Mouse (Mus musculus): Measurements from ENCODE around the gene Tsga10. TPM values are rescaled to one million over a fixed set of nuclear protein-coding genes. Genes with fewer than 3 reads are reported as not detected.
"Not testable (repeated sequence)": the region's sequence is repeated elsewhere in the genome, so short reads cannot be mapped to it uniquely, and the experiment has no call there.

Gene Tsga10
- total RNA-seq, 2 experiments from 2014 or later, result 2.3 to 3.3 TPM

DNA sequence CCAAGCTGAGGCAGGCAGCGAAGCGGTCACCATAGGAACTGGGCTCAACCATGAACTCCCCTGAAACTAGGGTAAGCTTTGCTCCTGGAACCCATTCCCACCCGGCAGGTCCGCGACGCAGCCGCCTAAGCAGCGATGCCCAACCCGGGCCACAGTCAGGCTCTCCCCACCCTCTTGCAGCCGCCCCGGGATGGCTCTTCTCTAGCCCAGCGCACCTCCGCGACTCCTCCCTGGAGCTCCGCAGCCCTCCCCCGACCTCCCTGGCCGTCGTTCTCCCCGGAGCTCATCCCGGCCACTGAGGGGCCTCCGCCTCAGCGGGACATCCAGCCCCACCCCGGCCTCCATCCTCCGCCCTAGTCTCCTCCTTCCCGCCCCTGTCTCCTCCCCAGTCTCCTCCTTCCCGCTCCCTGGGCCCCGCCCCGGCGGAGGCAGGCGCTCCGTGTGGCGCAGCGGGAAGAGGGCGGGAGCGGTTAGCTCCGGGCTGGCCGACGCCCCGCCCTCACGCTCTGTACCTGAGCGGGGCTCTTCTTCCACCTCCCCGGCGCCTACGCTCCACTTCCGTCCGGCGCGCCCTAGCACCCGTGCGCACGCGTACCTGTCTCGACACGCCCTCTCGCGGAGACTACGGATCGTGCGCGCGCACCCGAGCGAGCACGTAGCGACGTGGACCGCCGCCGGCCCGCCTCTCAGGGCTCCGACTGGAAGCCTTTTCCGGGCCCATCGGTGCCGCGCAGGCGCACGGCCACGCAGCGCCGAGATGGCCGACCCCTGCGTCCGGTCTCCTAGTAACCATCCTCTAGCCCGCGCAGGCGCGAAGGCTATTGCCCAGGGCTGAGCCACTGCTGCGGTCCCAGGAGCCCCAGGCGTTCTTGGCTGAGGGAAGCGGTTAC lies 1.5 kb downstream of the Tsga10 start:
- peak; percentile 99 for DNase-seq

DNA sequence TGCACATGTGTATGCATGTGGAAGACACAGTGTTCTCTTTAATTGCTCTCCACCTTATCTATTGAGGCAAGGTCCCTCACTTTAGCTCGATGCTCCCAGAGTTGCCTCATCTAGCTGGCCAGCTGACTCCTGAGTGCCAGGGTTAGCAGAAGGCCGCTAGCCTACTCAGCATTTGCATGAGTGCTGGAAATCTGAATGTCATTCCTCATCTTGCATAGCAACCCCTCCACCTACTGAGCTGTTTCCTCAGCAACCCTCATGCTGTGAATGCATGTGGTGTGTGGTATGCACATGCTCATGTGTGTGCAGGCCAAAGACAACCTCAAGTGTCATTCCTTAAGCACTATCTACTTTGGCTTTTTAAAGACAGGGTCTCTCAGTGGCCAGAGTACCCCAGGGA lies 15.5 kb downstream of the Tsga10 start:
- DNase-seq, result no peak

DNA sequence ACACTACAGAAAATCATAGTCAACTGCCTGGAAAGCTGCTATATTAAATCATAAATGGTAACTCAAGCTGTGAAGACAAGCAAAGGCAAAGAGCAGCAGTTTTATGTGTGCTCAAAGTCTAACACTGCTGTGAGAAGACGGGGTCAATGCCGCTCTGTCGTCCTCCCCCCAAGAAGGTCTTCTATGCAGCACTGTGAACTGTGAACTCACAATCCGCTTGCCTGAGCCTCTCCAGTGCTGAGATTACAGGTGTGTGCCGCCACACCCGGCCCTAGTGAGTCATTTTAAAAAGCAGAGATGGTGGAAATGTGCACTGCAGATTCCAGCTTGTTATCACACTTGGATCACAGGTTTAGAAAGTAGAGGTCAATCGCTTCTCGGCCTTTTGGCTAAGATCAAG lies 19.4 kb downstream of the Tsga10 start:
- DNase-seq, result no peak

DNA sequence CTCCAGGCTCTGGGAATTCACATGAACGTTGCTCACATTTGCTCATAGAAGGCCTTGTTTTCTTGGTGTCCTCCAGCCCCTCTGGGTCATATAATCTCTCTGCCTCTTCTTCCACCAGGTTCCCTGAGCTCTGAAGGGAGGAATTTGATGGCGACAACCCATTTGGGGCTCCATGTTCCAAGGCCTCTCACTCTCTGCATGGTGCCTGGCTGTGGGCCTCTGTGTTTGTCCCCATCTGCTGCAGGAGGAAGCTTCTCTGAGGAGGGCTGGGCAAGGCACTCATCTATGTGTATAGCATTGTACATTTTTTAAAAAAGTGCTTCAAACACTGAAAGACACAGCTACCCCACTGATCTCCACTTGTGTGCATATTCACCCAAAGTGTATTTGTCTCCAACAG lies 34.5 kb downstream of the Tsga10 start:
- no peak for DNase-seq

DNA sequence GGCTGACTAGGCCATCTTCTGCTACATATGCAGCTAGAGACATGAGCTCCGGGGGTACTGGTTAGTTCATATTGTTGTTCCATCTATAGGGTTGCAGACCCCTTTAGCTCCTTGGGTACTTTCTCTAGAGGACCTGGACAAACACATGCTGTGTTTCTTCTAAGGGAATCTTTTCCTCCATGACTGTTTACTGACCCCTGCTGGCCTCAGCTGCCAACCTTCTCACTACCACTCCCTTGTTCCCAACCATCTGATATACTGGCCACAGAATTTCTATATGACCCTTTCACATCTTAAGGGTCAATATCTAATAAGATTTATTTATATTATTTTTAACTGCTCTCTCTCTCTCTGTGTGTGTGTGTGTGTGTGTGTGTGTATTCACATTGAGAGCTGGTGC lies 63.9 kb downstream of the Tsga10 start:
- DNase-seq, result not testable (repeated sequence)

DNA sequence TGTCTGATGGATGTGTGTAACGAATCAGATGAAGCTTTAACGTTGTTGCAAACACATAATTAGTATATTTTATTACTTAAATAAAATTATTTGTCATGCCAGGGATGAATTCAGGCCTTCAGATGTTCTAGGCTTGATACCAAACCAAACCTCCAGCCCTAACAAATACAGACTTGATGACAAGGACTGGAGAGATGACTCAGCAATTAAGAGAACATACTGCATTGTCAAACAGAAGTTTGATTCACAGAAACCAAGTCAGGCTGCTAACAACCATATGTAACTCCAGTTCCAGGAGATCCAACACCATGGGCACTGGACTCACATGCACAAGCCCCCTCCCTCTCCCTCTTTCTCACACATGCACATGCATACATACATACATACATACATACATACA lies 65.9 kb downstream of the Tsga10 start:
- no peak for DNase-seq

DNA sequence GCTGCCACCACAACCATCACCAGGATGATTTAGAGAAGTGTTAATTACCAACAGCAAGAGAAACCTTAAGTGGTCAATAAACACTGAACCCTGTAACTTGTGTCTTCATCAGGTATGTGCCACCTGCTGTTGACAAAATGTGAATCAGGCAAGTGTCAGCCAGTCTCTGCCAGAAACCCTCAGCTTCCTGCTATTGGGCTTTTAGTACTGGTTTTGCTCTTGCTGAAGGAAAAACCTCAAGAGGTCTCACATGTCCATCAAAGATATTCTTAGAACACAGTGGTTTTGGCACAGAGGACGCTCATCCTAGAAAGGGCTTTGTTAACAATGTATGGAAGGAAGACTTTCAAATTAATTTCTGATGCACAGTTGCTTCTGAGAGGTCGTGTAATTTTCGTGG lies 66.7 kb downstream of the Tsga10 start:
- DNase-seq, result no peak

DNA sequence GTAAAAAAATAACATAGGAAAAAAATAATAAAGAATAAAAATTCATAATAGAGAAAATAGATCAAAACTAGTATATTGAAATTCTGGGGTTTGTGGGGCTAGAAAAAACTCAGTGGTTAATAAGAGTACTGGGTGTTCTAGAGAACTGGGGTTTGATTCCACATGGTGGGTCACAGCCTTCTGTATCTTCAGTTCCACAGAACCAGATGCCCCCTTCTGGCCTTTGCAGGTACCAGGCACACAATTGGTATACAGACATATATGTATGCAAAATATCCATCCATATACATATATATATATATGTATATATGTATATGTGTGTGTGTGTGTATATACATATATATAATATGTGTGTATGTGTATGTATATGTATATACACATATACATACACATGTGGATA lies 106.8 kb downstream of the Tsga10 start:
- no peak for DNase-seq

DNA sequence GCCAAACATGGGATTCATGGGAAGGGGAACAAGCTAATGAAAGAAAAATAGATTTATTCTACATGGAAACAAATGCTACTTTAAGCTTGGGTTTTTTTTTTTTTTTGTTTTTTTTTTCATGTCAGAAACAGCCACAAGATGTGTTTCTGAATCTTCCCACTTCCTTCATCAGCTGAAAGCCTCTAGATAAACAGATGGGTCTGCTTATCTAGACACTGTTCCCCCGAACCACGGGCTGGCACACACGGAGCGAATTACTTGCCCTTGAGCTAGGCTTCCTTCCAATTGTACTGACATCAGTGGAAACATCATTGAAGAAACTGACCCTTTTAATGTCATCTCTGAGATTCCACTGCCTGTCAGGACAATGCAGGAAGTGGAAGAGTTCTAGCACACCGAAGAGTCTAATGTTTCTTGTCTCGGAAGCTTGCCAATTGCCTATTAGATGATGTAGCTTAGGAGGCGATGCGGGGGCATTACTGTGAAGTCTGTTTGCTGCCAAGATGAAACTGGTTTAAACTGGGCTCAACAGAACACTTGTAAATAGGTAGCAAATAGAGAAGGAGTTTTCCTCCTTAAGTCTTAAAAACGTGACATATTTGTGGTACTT lies 121.5 kb downstream of the Tsga10 start:
- no peak for DNase-seq

DNA sequence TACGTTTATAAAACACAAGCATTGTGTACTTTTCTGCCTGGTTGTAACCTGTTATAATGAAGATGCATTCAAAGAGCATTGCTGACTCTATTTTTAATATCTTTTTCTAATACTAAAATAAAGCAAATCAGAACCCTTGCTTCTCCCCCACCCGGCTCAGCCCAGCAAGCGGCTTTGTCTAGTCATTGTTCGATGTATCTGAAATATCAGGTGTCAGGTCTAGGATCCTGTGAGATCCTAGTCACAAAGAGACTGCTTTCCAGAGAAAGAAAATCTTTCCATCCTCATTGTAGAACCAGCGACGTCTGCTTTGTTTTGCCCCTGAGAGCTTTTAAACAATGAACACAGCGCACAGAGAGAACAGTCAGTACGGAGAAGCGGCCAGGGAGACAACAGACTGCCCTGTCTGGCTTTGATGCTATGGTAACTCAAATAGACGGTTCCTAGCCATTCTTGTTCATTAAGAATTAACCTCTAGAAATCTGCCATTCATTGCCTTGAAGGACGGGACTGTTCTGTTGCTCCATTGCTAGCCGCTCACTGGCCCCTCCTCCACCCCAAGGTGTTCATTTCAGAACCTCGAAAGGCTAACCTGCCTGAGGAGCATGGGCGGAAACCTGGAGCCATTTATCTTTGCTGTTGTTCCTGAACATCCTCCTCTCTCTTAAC lies 123.5 kb downstream of the Tsga10 start:
- DNase-seq, result no peak

DNA sequence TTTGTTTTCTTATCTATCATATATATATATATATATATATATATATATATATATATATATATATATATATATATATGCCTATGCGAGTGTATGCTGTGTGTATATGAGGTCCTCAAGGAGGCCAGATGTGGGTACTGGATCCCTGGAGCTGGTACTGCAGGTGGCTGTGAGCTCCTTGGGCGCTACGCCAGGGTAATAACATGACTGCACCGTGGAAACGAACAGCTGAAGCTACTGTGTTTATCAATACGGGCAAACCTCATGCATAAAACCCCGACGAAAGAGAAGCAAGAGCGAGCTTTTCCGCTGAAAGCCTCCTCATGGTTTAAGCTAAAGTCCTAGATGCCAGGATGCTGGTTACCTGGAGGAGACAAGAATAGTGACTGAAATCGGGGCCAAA lies 124.1 kb downstream of the Tsga10 start:
- DNase-seq, result no peak

DNA sequence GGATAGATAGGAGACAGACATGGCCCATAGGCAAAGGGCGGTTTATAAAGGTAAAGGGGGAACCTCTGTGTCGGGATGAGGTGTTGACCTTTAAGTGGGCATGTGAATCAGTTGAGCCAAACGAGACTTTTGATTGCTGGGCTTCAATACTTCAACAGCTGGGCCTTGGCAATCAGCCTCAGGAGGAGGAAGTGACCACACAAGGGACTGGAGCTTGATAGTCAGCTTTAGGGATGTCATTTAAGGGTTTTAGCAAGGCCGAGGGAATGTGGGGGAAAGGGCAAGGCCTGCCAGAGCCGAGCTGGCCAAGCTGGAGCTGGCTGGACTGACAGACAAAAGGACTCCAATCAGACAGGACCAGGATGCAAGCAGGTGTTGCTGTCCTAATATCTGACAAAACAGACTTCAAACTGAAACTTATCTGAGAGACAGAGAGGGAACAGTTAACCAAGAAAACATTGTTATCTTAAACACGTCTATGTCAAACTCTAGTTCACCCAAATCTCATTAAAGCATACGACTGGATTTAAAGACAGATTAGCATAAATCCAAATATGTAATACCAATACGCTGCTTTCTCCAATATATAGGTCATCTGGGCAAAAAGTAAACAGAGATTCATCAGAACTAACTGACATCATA lies 125.9 kb downstream of the Tsga10 start:
- no peak for DNase-seq

DNA sequence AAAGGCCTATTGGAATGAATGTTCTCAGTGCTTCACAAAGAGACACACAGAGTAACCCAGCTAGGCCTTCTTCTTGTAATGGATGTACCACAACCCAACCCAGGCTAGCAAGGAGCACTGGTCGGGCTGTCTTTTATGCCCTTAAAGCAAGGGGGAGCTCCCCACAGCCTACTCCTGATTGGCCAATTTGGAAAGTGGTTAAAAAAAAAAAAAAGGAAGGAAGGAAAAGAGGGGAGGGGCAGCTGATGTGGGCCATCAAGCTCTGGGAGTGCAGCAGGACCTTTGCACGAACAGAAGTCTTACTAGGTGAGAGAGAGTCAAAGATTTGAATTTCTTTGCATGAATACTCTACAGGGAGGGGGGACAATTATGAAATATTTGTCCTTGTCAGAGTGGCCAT lies 127.3 kb downstream of the Tsga10 start:
- DNase-seq, result no peak

DNA sequence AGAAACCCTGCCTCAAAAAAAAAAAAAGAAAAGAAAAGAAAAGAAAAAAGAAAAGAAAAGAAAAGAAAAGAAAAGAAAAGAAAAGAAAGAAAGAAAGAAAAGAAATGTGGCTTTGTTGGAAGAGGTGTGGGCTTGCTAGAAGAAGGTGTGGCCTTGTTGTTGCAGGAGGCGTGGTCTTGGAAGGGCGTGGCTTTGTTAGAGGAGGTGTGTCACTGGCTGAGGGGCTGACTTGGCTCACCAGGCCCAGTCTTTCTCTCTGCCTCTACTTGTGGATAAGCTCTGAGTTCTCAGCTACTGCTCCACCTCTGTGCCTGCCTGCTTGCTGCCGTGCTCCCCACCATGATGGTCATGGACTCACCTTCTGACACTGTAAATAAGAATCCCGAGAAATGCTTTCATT lies 129.2 kb downstream of the Tsga10 start:
- DNase-seq, result no peak

DNA sequence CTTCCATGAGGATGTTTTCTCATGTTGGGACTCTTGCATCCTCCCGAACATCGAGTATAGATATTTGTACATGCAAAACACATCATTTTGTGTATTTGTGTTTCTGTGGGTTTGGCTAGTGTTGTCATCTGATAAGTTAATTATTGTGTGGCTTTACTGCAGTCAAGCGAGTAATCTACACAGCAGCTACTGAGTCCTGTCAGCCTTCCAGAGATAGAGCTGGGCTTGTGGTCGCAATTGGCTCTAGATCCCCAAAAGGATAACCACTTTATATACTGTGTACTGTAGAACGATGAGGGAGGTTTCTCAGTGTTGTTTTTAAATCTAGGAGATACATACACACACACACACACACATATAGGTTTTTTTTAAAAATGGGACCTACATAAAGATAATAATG lies 130.3 kb downstream of the Tsga10 start:
- no peak for DNase-seq

DNA sequence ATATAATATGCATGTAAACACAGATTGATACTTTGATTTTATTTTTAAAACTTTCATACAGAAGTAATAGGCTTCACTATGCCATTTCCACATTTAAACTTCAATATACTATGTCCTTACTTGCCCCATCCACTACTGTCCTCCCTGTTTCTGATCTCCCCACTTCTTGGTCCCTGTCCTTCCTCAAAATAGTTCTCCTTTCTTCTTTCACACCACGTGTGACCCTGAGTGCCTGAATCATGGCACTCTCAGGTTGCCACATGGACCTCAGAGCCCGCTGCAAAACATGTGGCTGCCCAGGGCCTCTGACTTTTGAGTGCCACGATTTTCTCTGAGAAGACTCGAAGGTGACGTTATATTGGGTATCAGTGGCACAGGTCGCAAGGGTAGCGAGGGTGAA lies 131.4 kb downstream of the Tsga10 start:
- no peak for DNase-seq

DNA sequence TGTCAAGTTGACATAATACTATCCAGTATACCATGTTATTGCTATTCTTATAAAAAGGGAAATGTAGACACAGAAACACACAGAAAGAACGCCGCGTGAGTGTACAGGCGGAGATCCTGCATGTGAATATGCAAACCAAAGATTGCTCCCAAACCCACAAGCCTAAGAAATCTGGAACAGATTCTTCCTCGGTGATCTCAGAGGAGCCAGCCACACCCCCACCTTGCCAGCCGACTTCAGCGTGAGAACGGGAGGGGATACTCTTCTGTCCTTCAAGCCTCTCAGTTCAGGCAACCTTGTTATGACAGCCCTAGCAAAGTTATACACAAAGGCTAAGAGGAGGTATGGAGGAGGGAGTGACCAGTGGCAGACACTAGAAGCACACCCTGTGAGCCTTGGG lies 136.9 kb downstream of the Tsga10 start:
- no peak for DNase-seq

DNA sequence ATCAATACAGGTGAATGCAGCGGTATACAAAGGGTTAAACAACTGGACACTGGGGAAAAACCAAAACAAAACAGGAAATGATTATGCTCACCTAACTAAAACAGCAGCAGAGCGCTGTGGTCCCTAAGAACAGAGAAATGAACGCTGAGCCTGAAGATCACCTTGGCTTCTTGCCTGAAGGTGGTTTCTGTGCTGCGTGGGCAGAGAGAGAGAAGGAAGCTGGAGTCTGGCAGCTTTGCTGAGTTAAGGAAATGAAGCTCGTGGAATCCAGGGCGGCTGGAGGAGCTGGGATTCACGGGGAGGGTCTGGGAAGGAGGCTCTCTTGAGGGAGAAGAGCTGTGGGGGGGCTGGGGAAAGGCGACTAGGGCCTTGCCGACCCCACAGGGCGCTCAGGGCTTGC lies 138.2 kb downstream of the Tsga10 start:
- DNase-seq, result no peak

DNA sequence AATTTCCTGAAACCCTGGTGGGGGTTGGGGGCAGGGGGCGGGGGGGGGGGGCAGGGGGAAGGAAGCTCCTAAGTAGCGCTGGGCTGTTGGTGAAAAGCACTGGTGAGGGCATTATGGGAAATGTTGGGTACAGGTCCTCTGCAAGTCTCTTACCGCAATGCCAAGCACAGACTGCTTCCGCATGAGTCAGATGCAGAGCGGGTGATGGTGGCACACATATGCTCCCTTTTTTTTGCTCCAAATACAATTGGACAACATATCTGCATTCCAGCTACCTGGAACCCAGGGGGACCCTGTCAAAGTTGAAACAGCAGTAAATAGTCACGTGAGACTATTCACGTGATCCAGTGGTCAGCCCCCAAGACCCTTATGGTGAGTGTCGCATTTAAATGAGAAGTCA lies 139.0 kb downstream of the Tsga10 start:
- DNase-seq, result no peak

DNA sequence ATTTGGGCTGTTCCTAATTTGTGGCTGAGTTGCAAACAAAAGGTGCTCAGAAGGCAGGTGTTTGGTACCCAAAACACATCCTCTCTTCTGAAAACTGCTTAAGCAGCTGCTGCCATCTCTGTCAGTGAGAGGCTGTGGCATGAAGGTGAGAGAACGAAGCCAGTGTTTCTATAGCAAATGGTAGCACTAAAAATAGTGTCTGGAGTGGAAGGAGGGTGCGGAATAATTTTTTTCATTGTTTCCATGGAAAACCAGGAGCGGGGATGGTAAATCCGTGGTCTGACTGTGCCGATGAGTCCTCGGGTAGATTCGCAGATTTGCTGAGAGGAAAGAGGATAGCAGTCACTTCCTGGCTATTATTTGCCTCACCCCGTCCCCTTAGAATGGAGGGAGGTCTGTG lies 139.8 kb downstream of the Tsga10 start:
- DNase-seq, result no peak

DNA sequence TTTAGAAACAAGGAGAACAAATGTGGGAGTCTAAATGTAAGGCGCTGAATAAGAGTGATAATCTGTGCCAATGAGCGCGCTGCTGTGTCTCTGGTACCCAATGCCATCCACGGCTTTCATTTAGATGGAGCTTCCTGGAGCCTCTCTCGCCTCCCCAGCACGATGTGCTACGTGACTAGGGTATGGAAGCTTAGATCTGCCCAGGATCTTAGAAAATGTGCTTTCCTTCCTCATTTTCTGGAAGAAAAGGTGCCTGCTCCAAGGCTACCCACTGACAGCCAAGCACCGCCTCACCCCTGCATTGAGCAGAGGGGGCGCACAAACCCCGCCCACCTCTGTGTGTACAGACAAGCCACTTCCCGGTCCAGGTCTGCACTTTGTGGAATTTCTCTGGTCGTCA lies 140.3 kb downstream of the Tsga10 start:
- no peak for DNase-seq

DNA sequence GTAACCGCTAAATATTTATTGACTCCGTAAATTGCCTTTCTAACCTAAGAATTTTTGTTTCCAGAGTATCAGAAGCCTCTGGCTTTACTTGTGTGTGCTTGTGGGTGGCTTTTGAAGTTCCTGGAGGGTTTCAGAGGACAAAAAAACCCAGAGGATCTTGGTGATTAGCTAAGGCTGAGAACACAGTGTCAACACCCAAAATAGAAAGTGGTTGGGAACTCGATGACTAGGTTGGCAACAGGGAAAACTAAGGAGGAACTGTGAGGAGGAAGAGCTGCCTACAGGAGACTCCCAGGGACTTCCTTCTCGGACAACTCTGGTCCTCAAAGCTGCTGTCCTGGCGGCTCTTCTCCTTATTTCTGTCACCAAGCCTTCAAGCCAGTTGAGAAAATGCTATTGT lies 145.1 kb downstream of the Tsga10 start:
- no peak for DNase-seq

Data from gastrocnemius, postnatal 10 days (tissue).